26 mouse cellular contexts compared by ENCODE assay signal in the genomic region with DNA sequence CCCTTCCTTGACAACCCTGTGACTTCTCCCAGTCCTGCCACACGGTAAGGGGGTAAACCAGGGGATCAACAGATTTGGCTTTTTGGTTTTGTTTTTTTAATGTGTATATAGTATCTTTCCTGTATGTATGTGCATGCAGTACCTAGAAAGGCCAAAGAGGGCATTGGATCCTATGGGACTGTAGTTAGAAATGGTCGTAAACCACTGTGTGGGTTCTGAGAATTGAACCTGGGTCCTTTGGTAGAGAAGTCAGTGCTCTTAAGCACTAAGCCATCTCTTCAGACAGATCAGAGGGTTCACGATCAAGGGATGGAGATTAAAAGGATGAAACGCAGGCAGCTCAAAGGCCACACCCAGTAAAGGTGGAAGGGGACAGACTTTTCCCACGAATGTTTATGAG. TPM values are rescaled to one million over a fixed set of nuclear protein-coding genes. Genes with fewer than 3 reads are reported as not detected.
DNase-seq lines count a peak whose midpoint lies in the region; ATAC-seq and TF ChIP-seq lines count a peak whose summit lies in the region.
"Had no signal": no experiment of that assay in that cellular context is flagged by ENCODE, and none has a peak within 500 bp of the region (broad histone marks: within the 10 kb centered on the region; RNA-seq: fewer than 3 reads in every experiment).

No protein-coding gene starts in this region.

- DNase-seq in lung, embryonic 14.5 days = no peak
- no peak for DNase-seq in lung, adult 2 months
- peak; percentile 82 for DNase-seq in induced T-regulatory cell, adult 2 months (ENCODE audit: low read depth)
- no peak for DNase-seq in stomach, postnatal 0 days (ENCODE audit: low spot score)
- DNase-seq: adrenal gland, postnatal 36 days; B cell, adult 2 months; cerebellum, adult 18-20 months; cerebellum, postnatal 10 days; gastrocnemius, postnatal 10 days; kidney, adult 18-20 months; kidney, postnatal 4 days; liver, embryonic 13.5 days; lung, postnatal 10 days; right cerebral cortex, postnatal 25 days had no signal

- TF ChIP-seq EP300 in stomach, postnatal 0 days (optimal IDR thresholded peaks at IDR 0.05) = no peak

- TF ChIP-seq CTCF in intestine, postnatal 0 days (IDR thresholded peaks at IDR 0.05; ENCODE audit: low read depth) = peak; percentile 42
- TF ChIP-seq CTCF in lung, embryonic 14.5 days (IDR thresholded peaks at IDR 0.05; ENCODE audit: low read depth) = peak; percentile 32; the same call in 1 of the 2 replicates
- TF ChIP-seq CTCF in lung, adult 2 months (IDR thresholded peaks at IDR 0.05; ENCODE audit: insufficient read depth, low read length) = no peak
- TF ChIP-seq CTCF in stomach, postnatal 0 days (IDR thresholded peaks at IDR 0.05; ENCODE audit: low read depth) = peak; percentile 45

- H3K9me3 ChIP-seq in intestine, postnatal 0 days (ENCODE audit: control insufficient read depth) = no peaks in the 10 kb centered on the region
- no peaks in the 10 kb centered on the region for H3K9me3 ChIP-seq in intestine, embryonic 16.5 days (ENCODE audit: control insufficient read depth, low read length)
- no peaks in the 10 kb centered on the region for H3K9me3 ChIP-seq in lung, embryonic 14.5 days (ENCODE audit: low read depth, low read length)
- H3K9me3 ChIP-seq in stomach, postnatal 0 days (ENCODE audit: control insufficient read depth, low read length) = no peaks in the 10 kb centered on the region
- H3K9me3 ChIP-seq: embryonic facial prominence, embryonic 13.5 days; forebrain, embryonic 10.5 days; heart, embryonic 10.5 days; heart, embryonic 15.5 days; kidney, embryonic 15.5 days; limb, embryonic 13.5 days; liver, embryonic 13.5 days; midbrain, embryonic 13.5 days had no signal

- no peak overlapping the region for H3K9ac ChIP-seq in intestine, postnatal 0 days (ENCODE audit: low read depth, low read length)
- no peak overlapping the region for H3K9ac ChIP-seq in intestine, embryonic 16.5 days (ENCODE audit: low read depth, low read length)
- no peak overlapping the region for H3K9ac ChIP-seq in lung, embryonic 14.5 days
- no peak overlapping the region for H3K9ac ChIP-seq in stomach, postnatal 0 days (ENCODE audit: low read length)
- H3K9ac ChIP-seq: embryonic facial prominence, embryonic 13.5 days; heart, embryonic 15.5 days; kidney, embryonic 15.5 days; limb, embryonic 13.5 days; liver, embryonic 13.5 days; midbrain, embryonic 13.5 days had no signal

- peaks cover 1% of the 10 kb centered on the region; the same call in 1 of the 2 replicates for H3K4me1 ChIP-seq in intestine, postnatal 0 days (replicated peaks; ENCODE audit: control insufficient read depth, insufficient read depth, low read length)
- H3K4me1 ChIP-seq in intestine, embryonic 16.5 days (ENCODE audit: control insufficient read depth, insufficient read depth, low read length) = peaks cover 12% of the 10 kb centered on the region
- H3K4me1 ChIP-seq in lung, embryonic 14.5 days (ENCODE audit: insufficient read depth) = peaks cover 10% of the 10 kb centered on the region
- peaks cover 7% of the 10 kb centered on the region for H3K4me1 ChIP-seq in lung, adult 2 months (ENCODE audit: control insufficient read depth, insufficient read depth, low read length)
- H3K4me1 ChIP-seq in stomach, postnatal 0 days (replicated peaks; ENCODE audit: control insufficient read depth, insufficient read depth) = 0 out of 2 replicates have a peak, but pooled peaks cover 2% of the 10 kb centered on the region

- ATAC-seq in intestine, postnatal 0 days = no peak
- no peak for ATAC-seq in intestine, embryonic 16.5 days
- no peak for ATAC-seq in lung, embryonic 14.5 days (ENCODE audit: insufficient read depth)
- ATAC-seq in stomach, postnatal 0 days (ENCODE audit: low FRiP score, low TSS enrichment) = no peak
- no peak for ATAC-seq in frontal cortex, adult (ENCODE audit: low TSS enrichment)
- ATAC-seq: forebrain, embryonic 16.5 days; midbrain, embryonic 13.5 days had no signal

- H3K27me3 ChIP-seq in intestine, postnatal 0 days (replicated peaks; ENCODE audit: control insufficient read depth, insufficient read depth, low read length) = no peaks in the 10 kb centered on the region
- no peaks in the 10 kb centered on the region for H3K27me3 ChIP-seq in intestine, embryonic 16.5 days (replicated peaks; ENCODE audit: control insufficient read depth, insufficient read depth, low read length)
- no peaks in the 10 kb centered on the region for H3K27me3 ChIP-seq in lung, embryonic 14.5 days (ENCODE audit: insufficient read depth, low read length)
- H3K27me3 ChIP-seq in stomach, postnatal 0 days (ENCODE audit: control insufficient read depth, insufficient read depth, low read length) = no peaks in the 10 kb centered on the region
- H3K27me3 ChIP-seq: embryonic facial prominence, embryonic 13.5 days; heart, embryonic 15.5 days; kidney, embryonic 15.5 days; limb, embryonic 13.5 days; liver, embryonic 13.5 days; midbrain, embryonic 13.5 days had no signal

- no peak overlapping the region for H3K4me2 ChIP-seq in intestine, postnatal 0 days (replicated peaks; ENCODE audit: low read depth)
- no peak overlapping the region for H3K4me2 ChIP-seq in intestine, embryonic 16.5 days (ENCODE audit: low read depth, low read length)
- no peak overlapping the region for H3K4me2 ChIP-seq in lung, embryonic 14.5 days
- no peak overlapping the region for H3K4me2 ChIP-seq in stomach, postnatal 0 days (replicated peaks; ENCODE audit: low read depth)
- H3K4me2 ChIP-seq: embryonic facial prominence, embryonic 13.5 days; heart, embryonic 15.5 days; kidney, embryonic 15.5 days; limb, embryonic 13.5 days; liver, embryonic 13.5 days; midbrain, embryonic 13.5 days had no signal

- H3K36me3 ChIP-seq in intestine, postnatal 0 days (ENCODE audit: control insufficient read depth, insufficient read depth) = peaks cover 18% of the 10 kb centered on the region; the same call in 1 of the 2 replicates
- H3K36me3 ChIP-seq in intestine, embryonic 16.5 days (ENCODE audit: control insufficient read depth, insufficient read depth, low read length) = no peaks in the 10 kb centered on the region
- peaks cover 2% of the 10 kb centered on the region; the same call in 1 of the 2 replicates for H3K36me3 ChIP-seq in lung, embryonic 14.5 days (ENCODE audit: insufficient read depth)
- H3K36me3 ChIP-seq in stomach, postnatal 0 days (ENCODE audit: control insufficient read depth, insufficient read depth, low read length) = no peaks in the 10 kb centered on the region

- no peak overlapping the region for H3K27ac ChIP-seq in intestine, postnatal 0 days (ENCODE audit: low read depth, low read length)
- H3K27ac ChIP-seq in intestine, embryonic 16.5 days (ENCODE audit: low read length) = no peak overlapping the region
- H3K27ac ChIP-seq in lung, embryonic 14.5 days (ENCODE audit: low read depth) = no peak overlapping the region
- H3K27ac ChIP-seq in stomach, postnatal 0 days (replicated peaks) = no peak overlapping the region
- H3K27ac ChIP-seq: embryonic facial prominence, embryonic 13.5 days; forebrain, embryonic 10.5 days; heart, embryonic 10.5 days; heart, embryonic 15.5 days; kidney, embryonic 15.5 days; limb, embryonic 13.5 days; liver, embryonic 13.5 days; macrophage; midbrain, embryonic 13.5 days had no signal

- WGBS in intestine, postnatal 0 days = 85% methylated on average over 5 of the region's 5 CpGs
- 88% methylated on average over 5 of the region's 5 CpGs for whole genome bisulfite sequencing in intestine, embryonic 16.5 days
- 83% methylated on average over 5 of the region's 5 CpGs for WGBS in lung, embryonic 14.5 days
- 82% methylated on average over 5 of the region's 5 CpGs for WGBS in lung, adult 2 months
- 77% methylated on average over 5 of the region's 5 CpGs for WGBS in stomach, postnatal 0 days

- no peak overlapping the region for H3K4me3 ChIP-seq in intestine, postnatal 0 days (ENCODE audit: low read depth, low read length)
- no peak overlapping the region for H3K4me3 ChIP-seq in intestine, embryonic 16.5 days (ENCODE audit: low read length)
- H3K4me3 ChIP-seq in lung, embryonic 14.5 days (ENCODE audit: low read depth, low read length) = no peak overlapping the region
- no peak overlapping the region for H3K4me3 ChIP-seq in lung, adult 2 months (replicated peaks; ENCODE audit: extremely low read depth, low read depth, low read length)
- H3K4me3 ChIP-seq in stomach, postnatal 0 days (ENCODE audit: low read depth, low read length) = no peak overlapping the region
- H3K4me3 ChIP-seq: embryonic facial prominence, embryonic 13.5 days; forebrain, embryonic 10.5 days; heart, embryonic 10.5 days; heart, embryonic 15.5 days; kidney, embryonic 15.5 days; limb, embryonic 13.5 days; liver, embryonic 13.5 days; midbrain, embryonic 13.5 days had no signal

- TF ChIP-seq POLR2A in lung, adult 2 months (IDR thresholded peaks at IDR 0.05; ENCODE audit: borderline replicate concordance, extremely low read depth, low read depth, low read length) = no peak

RNA-seq across cellular contexts. Expression of a gene that starts 3.1 kb away (rescaled TPM):
- 5.9 and 8.2 TPM in 2 replicates for polyA plus RNA-seq in intestine, postnatal 0 days (2015; fragmentation: Nextera tagmentation; extraction: Ambion mirVana)
- polyA plus RNA-seq in intestine, embryonic 16.5 days (2015; fragmentation: Nextera tagmentation; extraction: Ambion mirVana) = 11.2 and 11.8 TPM in 2 replicates
- 9.8 and 11.3 TPM in 2 replicates for polyA plus RNA-seq in lung, embryonic 14.5 days (2014; fragmentation: Nextera tagmentation; extraction: Ambion mirVana)
- 16.9 and 21.0 TPM in 2 replicates for polyA plus RNA-seq in lung, adult 2 months (2012; rRNA removed)
- 5.3 and 6.7 TPM in 2 replicates for polyA plus RNA-seq in stomach, postnatal 0 days (2015; fragmentation: Nextera tagmentation; extraction: Ambion mirVana)

RNA-seq across cellular contexts. Expression of a gene that starts 5.4 kb away (rescaled TPM):
- polyA plus RNA-seq in intestine, postnatal 0 days (2015; fragmentation: Nextera tagmentation; extraction: Ambion mirVana) = 0.14 and 0.20 TPM in 2 replicates
- 0.21 and 0.26 TPM in 2 replicates for polyA plus RNA-seq in intestine, embryonic 16.5 days (2015; fragmentation: Nextera tagmentation; extraction: Ambion mirVana)
- 0.27 and 0.28 TPM in 2 replicates for polyA plus RNA-seq in lung, embryonic 14.5 days (2014; fragmentation: Nextera tagmentation; extraction: Ambion mirVana)
- polyA plus RNA-seq in lung, adult 2 months (2012; rRNA removed) = 0.34 and 1.1 TPM in 2 replicates
- 0.63 and 0.73 TPM in 2 replicates for polyA plus RNA-seq in stomach, postnatal 0 days (2015; fragmentation: Nextera tagmentation; extraction: Ambion mirVana)
- polyA plus RNA-seq: macrophage had no signal

RNA-seq across cellular contexts. Expression of a gene that starts 39.2 kb away (rescaled TPM):
- 9.4 and 12.1 TPM in 2 replicates for polyA plus RNA-seq in intestine, postnatal 0 days (2015; fragmentation: Nextera tagmentation; extraction: Ambion mirVana)
- polyA plus RNA-seq in intestine, embryonic 16.5 days (2015; fragmentation: Nextera tagmentation; extraction: Ambion mirVana) = 17.5 and 19.9 TPM in 2 replicates
- 8.5 and 9.2 TPM in 2 replicates for polyA plus RNA-seq in lung, embryonic 14.5 days (2014; fragmentation: Nextera tagmentation; extraction: Ambion mirVana)
- polyA plus RNA-seq in lung, adult 2 months (2012; rRNA removed) = 61.1 and 72.2 TPM in 2 replicates
- polyA plus RNA-seq in stomach, postnatal 0 days (2015; fragmentation: Nextera tagmentation; extraction: Ambion mirVana) = 30.8 and 32.2 TPM in 2 replicates

RNA-seq across cellular contexts. Expression of a gene that starts 45.4 kb away (rescaled TPM):
- 26.2 and 30.4 TPM in 2 replicates for polyA plus RNA-seq in intestine, postnatal 0 days (2015; fragmentation: Nextera tagmentation; extraction: Ambion mirVana)
- polyA plus RNA-seq in intestine, embryonic 16.5 days (2015; fragmentation: Nextera tagmentation; extraction: Ambion mirVana) = 41.1 and 47.6 TPM in 2 replicates
- 7.8 and 8.3 TPM in 2 replicates for polyA plus RNA-seq in lung, embryonic 14.5 days (2014; fragmentation: Nextera tagmentation; extraction: Ambion mirVana)
- 29.3 and 41.1 TPM in 2 replicates for polyA plus RNA-seq in lung, adult 2 months (2012; rRNA removed)
- 32.0 and 37.4 TPM in 2 replicates for polyA plus RNA-seq in stomach, postnatal 0 days (2015; fragmentation: Nextera tagmentation; extraction: Ambion mirVana)
